Mouse (Mus musculus): ENCODE measurements at regions not wholly inside any gene's neighbourhood (a gene's known extent, or its start where the extent isn't known, plus 50 kb on each side); places are given as distances from the start of the nearest gene placed in this dataset.

GRCm38 (mm10) chr2:75605634-75606033 is 53.4 kb upstream of the Hnrnpa3 start:
- no peak for ATAC-seq (replicated peaks; ENCODE audit: insufficient number of reproducible peaks, insufficient read depth, low FRiP score, low read depth)
- Histone ChIP-seq H3K4me2 (0 out of 2 replicates have a peak overlapping the region, but pooled peaks have one; percentile 25), H3K9me3 (replicated peaks) (no peaks in the 10 kb centered on the region), H3K27ac (no peak overlapping the region), H3K9ac (no peak overlapping the region), H3K4me3 (no peak overlapping the region), H3K27me3 (0 out of 2 replicates have a peak, but pooled peaks cover 4% of the 10 kb centered on the region), H3K4me1 (replicated peaks) (peaks cover 22% of the 10 kb centered on the region), H3K36me3 (no peaks in the 10 kb centered on the region)
- whole genome bisulfite sequencing, result 1% methylated on average over 7 of the region's 7 CpGs

- H3K4me2 ChIP-seq, result no peak overlapping the region
- no peaks in the 10 kb centered on the region for H3K9me3 ChIP-seq (replicated peaks)
- H3K4me1 ChIP-seq (replicated peaks), result peaks cover 22% of the 10 kb centered on the region
- H3K27me3 ChIP-seq, result 0 out of 2 replicates have a peak, but pooled peaks cover 4% of the 10 kb centered on the region
- WGBS, result 67% methylated on average over 11 of the region's 11 CpGs
- no peaks in the 10 kb centered on the region for H3K36me3 ChIP-seq
- no peak overlapping the region for H3K9ac ChIP-seq
- H3K27ac ChIP-seq, result no peak overlapping the region
- H3K4me3 ChIP-seq, result no peak overlapping the region
- no peak for ATAC-seq (replicated peaks; ENCODE audit: insufficient number of reproducible peaks, insufficient read depth, low FRiP score, low read depth)
These were observed 51.8 kb upstream of the Hnrnpa3 start for GRCm38 (mm10) chr2:75607010-75607915.

GRCm38 (mm10) chr2:75607958-75608357 is 51.1 kb upstream of the Hnrnpa3 start:
- no peak for ATAC-seq (replicated peaks; ENCODE audit: insufficient number of reproducible peaks, insufficient read depth, low FRiP score, low read depth)
- Histone ChIP-seq H3K4me3 (no peak overlapping the region), H3K4me2 (no peak overlapping the region), H3K4me1 (replicated peaks) (peaks cover 26% of the 10 kb centered on the region), H3K9me3 (replicated peaks) (no peaks in the 10 kb centered on the region), H3K36me3 (no peaks in the 10 kb centered on the region), H3K27ac (no peak overlapping the region), H3K27me3 (0 out of 2 replicates have a peak, but pooled peaks cover 4% of the 10 kb centered on the region), H3K9ac (no peak overlapping the region)
- 73% methylated on average over 10 of the region's 10 CpGs for WGBS

GRCm38 (mm10) chr2:75608482-75608881 is 50.6 kb upstream of the Hnrnpa3 start:
- Histone ChIP-seq H3K9ac (no peak overlapping the region), H3K4me2 (peak overlapping the region; percentile 22; the same call in 1 of the 2 replicates), H3K36me3 (no peaks in the 10 kb centered on the region), H3K4me3 (no peak overlapping the region; the same call in 1 of the 2 replicates), H3K27me3 (0 out of 2 replicates have a peak, but pooled peaks cover 4% of the 10 kb centered on the region), H3K9me3 (replicated peaks) (no peaks in the 10 kb centered on the region), H3K27ac (no peak overlapping the region), H3K4me1 (replicated peaks) (peaks cover 29% of the 10 kb centered on the region)
- ATAC-seq (replicated peaks; ENCODE audit: insufficient number of reproducible peaks, insufficient read depth, low FRiP score, low read depth), result no peak
- 57% methylated on average over 15 of the region's 15 CpGs for WGBS

- Histone ChIP-seq H3K4me1 (replicated peaks) (peaks cover 27% of the 10 kb centered on the region), H3K36me3 (no peaks in the 10 kb centered on the region), H3K4me3 (peak overlapping the region; percentile 40), H3K9ac (peak overlapping the region; percentile 28; the same call in 1 of the 2 replicates), H3K27ac (peak overlapping the region; percentile 43), H3K27me3 (0 out of 2 replicates have a peak, but pooled peaks cover 4% of the 10 kb centered on the region), H3K9me3 (replicated peaks) (no peaks in the 10 kb centered on the region), H3K4me2 (peak overlapping the region; percentile 67)
- WGBS, result 12% methylated on average over 27 of the region's 27 CpGs
- peak; percentile 45; the same call in 1 of the 2 replicates for ATAC-seq (replicated peaks; ENCODE audit: insufficient number of reproducible peaks, insufficient read depth, low FRiP score, low read depth)
These were observed 49.7 kb upstream of the Hnrnpa3 start for GRCm38 (mm10) chr2:75609150-75609946.
